Mouse (Mus musculus): Measurements from ENCODE around the gene Wdr72. TPM values are rescaled to one million over a fixed set of nuclear protein-coding genes. Genes with fewer than 3 reads are reported as not detected.

Gene Wdr72
- polyA plus RNA-seq, 1 experiment from 2014 or later: 0.59 TPM

GRCm38 (mm10) chr9:74112526-74112925 lies 2.4 kb downstream of the Wdr72 start:
- H3K4me1 ChIP-seq (ENCODE audit: control insufficient read depth, insufficient read depth, low read length): no peaks in the 10 kb centered on the region
- ATAC-seq (ENCODE audit: insufficient number of reproducible peaks, low FRiP score, low TSS enrichment, low read depth) (no peak), DNase-seq (ENCODE audit: low spot score) (no peak)
- H3K36me3 ChIP-seq (ENCODE audit: control insufficient read depth, insufficient read depth, low read length): no peaks in the 10 kb centered on the region
- WGBS: 93% methylated on average over 9 of the region's 9 CpGs
- no peaks in the 10 kb centered on the region for H3K27me3 ChIP-seq (ENCODE audit: control insufficient read depth, insufficient read depth, low read length)
- H3K9ac ChIP-seq (ENCODE audit: low read length): no peak overlapping the region
- H3K27ac ChIP-seq (replicated peaks; ENCODE audit: low read depth, low read length): no peak overlapping the region
- no peak overlapping the region for H3K4me2 ChIP-seq (ENCODE audit: low read depth, severe bottlenecking)
- no peak overlapping the region for H3K4me3 ChIP-seq (ENCODE audit: low read depth, low read length)
- no peaks in the 10 kb centered on the region for H3K9me3 ChIP-seq (ENCODE audit: control insufficient read depth, low read length)

GRCm38 (mm10) chr9:74126222-74126621 lies 16.1 kb downstream of the Wdr72 start:
- no peak overlapping the region for H3K4me3 ChIP-seq (ENCODE audit: low read depth, low read length)
- no peak overlapping the region for H3K27ac ChIP-seq (replicated peaks; ENCODE audit: low read depth, low read length)
- WGBS: 63% methylated on average over 5 of the region's 5 CpGs
- H3K36me3 ChIP-seq (ENCODE audit: control insufficient read depth, insufficient read depth, low read length): no peaks in the 10 kb centered on the region
- no peak overlapping the region for H3K9ac ChIP-seq (ENCODE audit: low read length)
- DNase-seq (ENCODE audit: low spot score) (no peak), ATAC-seq (ENCODE audit: insufficient number of reproducible peaks, low FRiP score, low TSS enrichment, low read depth) (no peak)
- H3K9me3 ChIP-seq (ENCODE audit: control insufficient read depth, low read length): no peaks in the 10 kb centered on the region
- H3K4me2 ChIP-seq (ENCODE audit: low read depth, severe bottlenecking): no peak overlapping the region
- H3K4me1 ChIP-seq (ENCODE audit: control insufficient read depth, insufficient read depth, low read length): no peaks in the 10 kb centered on the region
- no peaks in the 10 kb centered on the region for H3K27me3 ChIP-seq (ENCODE audit: control insufficient read depth, insufficient read depth, low read length)

- Histone ChIP-seq H3K27ac (replicated peaks; ENCODE audit: low read depth, low read length) (no peak overlapping the region), H3K27me3 (ENCODE audit: control insufficient read depth, insufficient read depth, low read length) (no peaks in the 10 kb centered on the region), H3K9me3 (ENCODE audit: control insufficient read depth, low read length) (no peaks in the 10 kb centered on the region), H3K4me3 (ENCODE audit: low read depth, low read length) (no peak overlapping the region), H3K4me2 (ENCODE audit: low read depth, severe bottlenecking) (no peak overlapping the region), H3K36me3 (ENCODE audit: control insufficient read depth, insufficient read depth, low read length) (no peaks in the 10 kb centered on the region), H3K4me1 (ENCODE audit: control insufficient read depth, insufficient read depth, low read length) (no peaks in the 10 kb centered on the region), H3K9ac (ENCODE audit: low read length) (no peak overlapping the region)
- 98% methylated on average over 2 of the region's 2 CpGs for WGBS
- DNase-seq (ENCODE audit: low spot score) (no peak), ATAC-seq (ENCODE audit: insufficient number of reproducible peaks, low FRiP score, low TSS enrichment, low read depth) (no peak)
These were observed 23.9 kb downstream of the Wdr72 start for GRCm38 (mm10) chr9:74134010-74134409.

- no peaks in the 10 kb centered on the region for H3K4me1 ChIP-seq (ENCODE audit: control insufficient read depth, insufficient read depth, low read length)
- no peaks in the 10 kb centered on the region for H3K27me3 ChIP-seq (ENCODE audit: control insufficient read depth, insufficient read depth, low read length)
- H3K4me2 ChIP-seq (ENCODE audit: low read depth, severe bottlenecking): no peak overlapping the region
- no peaks in the 10 kb centered on the region for H3K36me3 ChIP-seq (ENCODE audit: control insufficient read depth, insufficient read depth, low read length)
- no peaks in the 10 kb centered on the region for H3K9me3 ChIP-seq (ENCODE audit: control insufficient read depth, low read length)
- H3K27ac ChIP-seq (replicated peaks; ENCODE audit: low read depth, low read length): no peak overlapping the region
- ATAC-seq (ENCODE audit: insufficient number of reproducible peaks, low FRiP score, low TSS enrichment, low read depth) (0 out of 2 replicates have a peak, but pooled peaks have one; percentile 47), DNase-seq (ENCODE audit: low spot score) (peak; percentile 81)
- H3K9ac ChIP-seq (ENCODE audit: low read length): no peak overlapping the region
- no peak overlapping the region for H3K4me3 ChIP-seq (ENCODE audit: low read depth, low read length)
- WGBS: 8% methylated on average over 3 of the region's 3 CpGs
These were observed 31.7 kb downstream of the Wdr72 start for GRCm38 (mm10) chr9:74141864-74142263.

- ATAC-seq (ENCODE audit: insufficient number of reproducible peaks, low FRiP score, low TSS enrichment, low read depth) (no peak), DNase-seq (ENCODE audit: low spot score) (no peak)
- H3K4me1 ChIP-seq (ENCODE audit: control insufficient read depth, insufficient read depth, low read length): no peaks in the 10 kb centered on the region
- H3K4me3 ChIP-seq (ENCODE audit: low read depth, low read length): no peak overlapping the region
- WGBS: 55% methylated on average over 2 of the region's 2 CpGs
- H3K9me3 ChIP-seq (ENCODE audit: control insufficient read depth, low read length): no peaks in the 10 kb centered on the region
- H3K36me3 ChIP-seq (ENCODE audit: control insufficient read depth, insufficient read depth, low read length): no peaks in the 10 kb centered on the region
- no peaks in the 10 kb centered on the region for H3K27me3 ChIP-seq (ENCODE audit: control insufficient read depth, insufficient read depth, low read length)
- H3K4me2 ChIP-seq (ENCODE audit: low read depth, severe bottlenecking): no peak overlapping the region
- H3K27ac ChIP-seq (replicated peaks; ENCODE audit: low read depth, low read length): no peak overlapping the region
- H3K9ac ChIP-seq (ENCODE audit: low read length): no peak overlapping the region
These were observed 32.5 kb downstream of the Wdr72 start for GRCm38 (mm10) chr9:74142705-74143104.

GRCm38 (mm10) chr9:74145203-74145602 lies 35.0 kb downstream of the Wdr72 start:
- H3K4me3 ChIP-seq (ENCODE audit: low read depth, low read length): no peak overlapping the region
- H3K4me1 ChIP-seq (ENCODE audit: control insufficient read depth, insufficient read depth, low read length): no peaks in the 10 kb centered on the region
- H3K4me2 ChIP-seq (ENCODE audit: low read depth, severe bottlenecking): no peak overlapping the region
- H3K27me3 ChIP-seq (ENCODE audit: control insufficient read depth, insufficient read depth, low read length): no peaks in the 10 kb centered on the region
- DNase-seq (ENCODE audit: low spot score) (no peak), ATAC-seq (ENCODE audit: insufficient number of reproducible peaks, low FRiP score, low TSS enrichment, low read depth) (no peak)
- no peaks in the 10 kb centered on the region for H3K9me3 ChIP-seq (ENCODE audit: control insufficient read depth, low read length)
- H3K27ac ChIP-seq (replicated peaks; ENCODE audit: low read depth, low read length): no peak overlapping the region
- no peak overlapping the region for H3K9ac ChIP-seq (ENCODE audit: low read length)
- H3K36me3 ChIP-seq (ENCODE audit: control insufficient read depth, insufficient read depth, low read length): no peaks in the 10 kb centered on the region
- WGBS: 89% methylated on average over 4 of the region's 4 CpGs

- no peaks in the 10 kb centered on the region for H3K9me3 ChIP-seq (ENCODE audit: control insufficient read depth, low read length)
- H3K4me1 ChIP-seq (ENCODE audit: control insufficient read depth, insufficient read depth, low read length): no peaks in the 10 kb centered on the region
- no peak overlapping the region for H3K27ac ChIP-seq (replicated peaks; ENCODE audit: low read depth, low read length)
- H3K4me2 ChIP-seq (ENCODE audit: low read depth, severe bottlenecking): no peak overlapping the region
- DNase-seq (ENCODE audit: low spot score) (no peak), ATAC-seq (ENCODE audit: insufficient number of reproducible peaks, low FRiP score, low TSS enrichment, low read depth) (no peak)
- H3K4me3 ChIP-seq (ENCODE audit: low read depth, low read length): no peak overlapping the region
- H3K27me3 ChIP-seq (ENCODE audit: control insufficient read depth, insufficient read depth, low read length): no peaks in the 10 kb centered on the region
- no peaks in the 10 kb centered on the region for H3K36me3 ChIP-seq (ENCODE audit: control insufficient read depth, insufficient read depth, low read length)
- 73% methylated on average over 8 of the region's 8 CpGs for WGBS
- H3K9ac ChIP-seq (ENCODE audit: low read length): no peak overlapping the region
These were observed 38.1 kb downstream of the Wdr72 start for GRCm38 (mm10) chr9:74148306-74148705.

- no peaks in the 10 kb centered on the region for H3K36me3 ChIP-seq (ENCODE audit: control insufficient read depth, insufficient read depth, low read length)
- 81% methylated on average over 11 of the region's 11 CpGs for WGBS
- H3K4me1 ChIP-seq (ENCODE audit: control insufficient read depth, insufficient read depth, low read length): no peaks in the 10 kb centered on the region
- H3K27ac ChIP-seq (replicated peaks; ENCODE audit: low read depth, low read length): no peak overlapping the region
- H3K9me3 ChIP-seq (ENCODE audit: control insufficient read depth, low read length): no peaks in the 10 kb centered on the region
- no peak overlapping the region for H3K4me3 ChIP-seq (ENCODE audit: low read depth, low read length)
- H3K27me3 ChIP-seq (ENCODE audit: control insufficient read depth, insufficient read depth, low read length): no peaks in the 10 kb centered on the region
- DNase-seq (ENCODE audit: low spot score) (no peak), ATAC-seq (ENCODE audit: insufficient number of reproducible peaks, low FRiP score, low TSS enrichment, low read depth) (no peak)
- H3K4me2 ChIP-seq (ENCODE audit: low read depth, severe bottlenecking): no peak overlapping the region
- no peak overlapping the region for H3K9ac ChIP-seq (ENCODE audit: low read length)
These were observed 50.3 kb downstream of the Wdr72 start for GRCm38 (mm10) chr9:74160361-74160933.

GRCm38 (mm10) chr9:74165697-74166096 lies 55.5 kb downstream of the Wdr72 start:
- H3K4me2 ChIP-seq (ENCODE audit: low read depth, severe bottlenecking): no peak overlapping the region
- H3K4me3 ChIP-seq (ENCODE audit: low read depth, low read length): no peak overlapping the region
- DNase-seq (ENCODE audit: low spot score): no peak
- no peaks in the 10 kb centered on the region for H3K9me3 ChIP-seq (ENCODE audit: control insufficient read depth, low read length)
- no peak for ATAC-seq (ENCODE audit: insufficient number of reproducible peaks, low FRiP score, low TSS enrichment, low read depth)
- H3K9ac ChIP-seq (ENCODE audit: low read length): no peak overlapping the region
- H3K4me1 ChIP-seq (ENCODE audit: control insufficient read depth, insufficient read depth, low read length): no peaks in the 10 kb centered on the region
- H3K36me3 ChIP-seq (ENCODE audit: control insufficient read depth, insufficient read depth, low read length): no peaks in the 10 kb centered on the region
- H3K27me3 ChIP-seq (ENCODE audit: control insufficient read depth, insufficient read depth, low read length): no peaks in the 10 kb centered on the region
- WGBS: 89% methylated on average over 2 of the region's 2 CpGs
- H3K27ac ChIP-seq (replicated peaks; ENCODE audit: low read depth, low read length): no peak overlapping the region
